Mouse (Mus musculus) limb, embryonic 11.5 days (tissue): ENCODE results near the gene Lnx2. TPM values are rescaled to one million over a fixed set of nuclear protein-coding genes. Genes with fewer than 3 reads are reported as not detected.

Experiments used
- ATAC-seq: fragments of 200-750 bp; cut with Nextera tagmentation; 2 replicates; pipeline ENCODE4 v1.8.0; 2017; ENCODE audit warnings: low read depth; ENCODE audit not compliant: insufficient number of reproducible peaks, low FRiP score, low TSS enrichment
- DNase-seq: peaks from one replicate; pipeline ENCODE4 v3.0.0-alpha.2; 2015; ENCODE audit warnings: low spot score
- H3K27ac ChIP-seq: fragments of 300-500 bp; sonication (generic); replicated peaks from 2 replicates; pipeline ENCODE4 v1.5.1; 2014; ENCODE audit warnings: low read depth, mild to moderate bottlenecking, low read length
- H3K27me3 ChIP-seq: fragments of 300-500 bp; sonication (generic); 2 replicates; pipeline ENCODE4 v1.6.1; 2014; ENCODE audit warnings: mild to moderate bottlenecking, low read length, mixed read lengths; ENCODE audit not compliant: control insufficient read depth, insufficient read depth
- H3K36me3 ChIP-seq: fragments of 300-500 bp; sonication (generic); 2 replicates; pipeline ENCODE4 v1.6.1; 2014; ENCODE audit warnings: mild to moderate bottlenecking, low read length, moderate library complexity, mixed read lengths; ENCODE audit not compliant: control insufficient read depth, insufficient read depth
- H3K4me1 ChIP-seq: fragments of 300-500 bp; sonication (generic); 2 replicates; pipeline ENCODE4 v1.6.1; 2014; ENCODE audit warnings: low read length, mixed read lengths; ENCODE audit not compliant: control insufficient read depth, insufficient read depth
- H3K4me2 ChIP-seq: fragments of 300-500 bp; sonication (generic); 2 replicates; pipeline ENCODE4 v1.6.1; 2014; ENCODE audit warnings: low read depth, mild to moderate bottlenecking, moderate library complexity; ENCODE audit not compliant: severe bottlenecking
- H3K4me3 ChIP-seq: fragments of 300-500 bp; sonication (generic); 2 replicates; pipeline ENCODE4 v1.5.1; 2014; ENCODE audit warnings: low read depth, low read length
- H3K9ac ChIP-seq: fragments of 300-500 bp; sonication (generic); 2 replicates; pipeline ENCODE4 v1.6.1; 2014; ENCODE audit warnings: mild to moderate bottlenecking, low read length
- H3K9me3 ChIP-seq: fragments of 300-500 bp; sonication (generic); 2 replicates; pipeline ENCODE4 v1.6.1; 2016; ENCODE audit warnings: low read length; ENCODE audit not compliant: control insufficient read depth
- WGBS: fragments of 180-500 bp; shearing (Covaris S2); extraction: QIAGEN DNeasy Blood & Tissue Kit; methylation state at CpG from one replicate; pipeline ENCODE4 v1.1.7; 2014; 5-methylcytosine and 5-hydroxymethylcytosine counted together
- polyA plus RNA-seq: library from polyadenylated mRNA; unstranded; fragments of >200 nt; fragmentation: Nextera tagmentation; extraction: Ambion mirVana; gene quantifications from 2 replicates; pipeline ENCODE4 v1.2.1, GENCODE M21; 2014

Gene Lnx2
- polyA plus RNA-seq, 1 experiment from 2014 or later, result 12.3 TPM

DNA sequence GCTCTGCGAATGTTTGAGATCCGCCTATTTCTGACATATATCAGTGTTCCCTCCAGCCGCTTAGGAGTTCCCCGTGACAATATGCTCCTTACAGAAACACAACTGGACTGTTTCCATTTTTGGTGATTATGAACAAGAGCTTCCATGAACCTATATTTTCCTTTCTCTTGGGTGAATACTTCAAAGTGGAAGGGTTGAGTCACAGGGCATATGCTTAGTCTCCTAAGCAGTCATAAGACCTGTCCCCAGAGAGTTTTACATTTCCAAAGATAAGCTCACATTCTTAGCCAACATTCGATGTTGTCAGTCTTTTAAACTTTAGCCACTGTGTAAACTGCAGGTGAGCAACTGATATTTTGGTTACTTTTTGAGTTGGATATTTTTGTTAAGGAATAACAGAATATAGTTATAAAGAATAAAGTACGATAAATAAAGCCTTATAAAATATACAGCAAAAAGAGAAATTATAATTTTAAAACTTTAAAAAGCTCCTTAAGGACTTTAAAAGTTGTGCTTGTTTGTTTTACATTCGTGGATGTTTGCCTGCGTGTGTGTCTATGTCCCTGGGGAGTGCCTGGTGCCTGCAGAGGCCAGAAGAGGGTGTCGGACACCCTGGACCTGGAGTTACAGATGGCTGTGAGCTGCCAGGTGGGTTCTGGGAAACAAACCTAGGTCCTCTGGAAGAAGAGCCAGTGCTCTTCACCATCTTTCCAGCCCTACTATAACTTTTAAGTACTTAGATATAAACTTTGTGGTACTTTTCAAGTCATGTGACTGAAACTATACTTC, 18.6 kb downstream of the Lnx2 start:
- WGBS, result 92% methylated on average over 9 of the region's 9 CpGs
- Histone ChIP-seq H3K9ac (no peak overlapping the region), H3K4me3 (no peak overlapping the region), H3K36me3 (no peaks in the 10 kb centered on the region), H3K4me2 (no peak overlapping the region), H3K27me3 (no peaks in the 10 kb centered on the region), H3K4me1 (no peaks in the 10 kb centered on the region), H3K27ac (no peak overlapping the region), H3K9me3 (no peaks in the 10 kb centered on the region)
- DNase-seq (no peak), ATAC-seq (no peak)

- Histone ChIP-seq H3K27ac (no peak overlapping the region), H3K36me3 (no peaks in the 10 kb centered on the region), H3K4me1 (no peaks in the 10 kb centered on the region; the same call in 1 of the 2 replicates), H3K9me3 (no peaks in the 10 kb centered on the region), H3K9ac (no peak overlapping the region), H3K4me2 (no peak overlapping the region), H3K4me3 (no peak overlapping the region), H3K27me3 (no peaks in the 10 kb centered on the region)
- ATAC-seq (no peak), DNase-seq (no peak)
- 80% methylated on average over 10 of the region's 10 CpGs for WGBS
These were observed 19.6 kb downstream of the Lnx2 start for GRCm38 (mm10) chr5:147056712-147057290.

DNA sequence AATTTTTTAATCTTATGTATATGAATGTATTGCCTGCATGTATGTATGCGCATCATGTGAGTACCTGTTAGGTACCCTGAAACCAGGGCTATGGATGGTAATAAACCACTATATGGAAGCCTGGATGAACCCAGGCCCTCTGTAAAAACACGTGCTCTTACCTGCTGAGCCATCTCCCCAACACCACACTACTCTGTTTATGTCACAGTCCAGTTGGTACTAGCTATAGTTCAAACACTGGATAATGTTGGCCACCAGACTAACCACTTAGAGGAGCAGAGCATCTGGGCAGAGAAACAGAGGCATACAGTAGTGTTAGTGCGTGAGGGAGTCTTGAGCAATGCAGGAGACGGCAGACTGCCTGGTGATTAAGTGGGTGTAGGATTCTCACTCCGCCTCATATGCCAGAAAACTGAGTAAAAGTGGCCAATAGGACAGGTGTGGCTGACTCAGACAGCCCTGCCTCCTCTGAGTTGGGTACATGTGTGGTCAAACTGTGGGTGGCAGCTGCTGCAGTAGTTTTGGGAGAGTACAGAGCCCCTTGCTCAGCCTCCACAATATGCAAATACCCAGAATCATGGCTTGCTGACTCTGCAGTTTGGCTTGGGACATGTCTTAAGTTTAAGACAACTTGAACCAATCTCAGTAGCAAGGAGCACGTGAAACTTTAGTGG, 20.7 kb downstream of the Lnx2 start:
- Histone ChIP-seq H3K36me3 (no peaks in the 10 kb centered on the region), H3K4me3 (no peak overlapping the region), H3K9ac (no peak overlapping the region), H3K4me2 (no peak overlapping the region), H3K4me1 (no peaks in the 10 kb centered on the region; the same call in 1 of the 2 replicates), H3K27me3 (no peaks in the 10 kb centered on the region), H3K27ac (no peak overlapping the region), H3K9me3 (no peaks in the 10 kb centered on the region)
- WGBS, result 84% methylated on average over 6 of the region's 6 CpGs
- DNase-seq (no peak), ATAC-seq (no peak)

DNA sequence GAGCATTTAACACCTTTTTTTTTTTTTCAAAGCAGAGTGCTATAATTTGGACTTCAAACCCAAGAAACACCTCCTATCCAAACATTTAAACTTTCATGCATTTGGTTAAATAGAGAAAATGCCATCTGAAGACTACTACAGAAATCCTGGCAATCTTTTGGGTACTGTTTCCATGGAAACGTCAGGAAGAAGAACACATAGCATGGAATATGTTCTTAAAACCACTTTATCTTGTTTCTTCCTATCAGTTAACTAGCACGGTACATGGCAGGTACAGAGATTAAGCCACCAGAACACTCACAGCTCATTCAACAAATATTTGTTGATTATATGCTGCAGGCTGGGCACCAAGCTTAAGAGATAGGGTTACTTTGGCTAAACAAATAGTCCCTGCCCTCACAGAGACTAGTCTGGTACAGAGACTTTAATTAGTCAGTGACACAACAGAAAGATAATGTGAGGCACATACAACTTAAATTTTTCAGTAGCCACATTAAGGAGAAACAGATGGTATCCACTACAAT, 21.6 kb downstream of the Lnx2 start:
- Histone ChIP-seq H3K27me3 (no peaks in the 10 kb centered on the region), H3K4me1 (no peaks in the 10 kb centered on the region; the same call in 1 of the 2 replicates), H3K4me3 (no peak overlapping the region), H3K9ac (no peak overlapping the region), H3K36me3 (no peaks in the 10 kb centered on the region), H3K4me2 (no peak overlapping the region), H3K9me3 (no peaks in the 10 kb centered on the region), H3K27ac (no peak overlapping the region)
- no peak for DNase-seq
- ATAC-seq, result no peak
- WGBS, result 84% methylated on average over 2 of the region's 2 CpGs

DNA sequence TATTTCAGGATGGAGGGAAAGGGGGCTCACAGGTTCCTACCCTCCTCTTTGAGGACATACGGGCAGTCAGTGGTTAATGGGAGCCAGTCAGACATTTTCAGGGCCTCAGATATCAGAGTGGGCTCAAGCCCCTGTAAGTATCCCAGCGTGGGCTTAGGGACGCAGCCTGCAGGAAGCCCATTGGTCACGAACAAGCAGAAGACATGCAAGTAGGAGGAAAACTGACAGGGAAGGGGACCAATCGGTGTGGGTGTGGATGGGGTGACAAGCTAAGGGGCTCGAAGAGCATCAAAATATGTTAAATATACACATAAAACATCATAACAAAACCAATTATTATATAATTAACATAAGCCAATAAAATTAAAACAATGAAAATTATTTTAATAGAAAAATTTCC, 22.1 kb downstream of the Lnx2 start:
- Histone ChIP-seq H3K4me2 (no peak overlapping the region), H3K9me3 (no peaks in the 10 kb centered on the region), H3K4me3 (no peak overlapping the region), H3K36me3 (no peaks in the 10 kb centered on the region), H3K27ac (no peak overlapping the region), H3K27me3 (no peaks in the 10 kb centered on the region), H3K9ac (no peak overlapping the region), H3K4me1 (no peaks in the 10 kb centered on the region; the same call in 1 of the 2 replicates)
- DNase-seq (no peak), ATAC-seq (no peak)
- 88% methylated on average over 6 of the region's 6 CpGs for WGBS

- no peak overlapping the region for H3K27ac ChIP-seq
- ATAC-seq (no peak), DNase-seq (no peak)
- H3K4me2 ChIP-seq, result no peak overlapping the region
- H3K9me3 ChIP-seq, result no peaks in the 10 kb centered on the region
- H3K27me3 ChIP-seq, result no peaks in the 10 kb centered on the region
- no peaks in the 10 kb centered on the region; the same call in 1 of the 2 replicates for H3K4me1 ChIP-seq
- no peak overlapping the region for H3K4me3 ChIP-seq
- 72% methylated on average over 3 of the region's 3 CpGs for WGBS
- no peaks in the 10 kb centered on the region for H3K36me3 ChIP-seq
- no peak overlapping the region for H3K9ac ChIP-seq
These were observed 22.9 kb downstream of the Lnx2 start for GRCm38 (mm10) chr5:147053481-147053880.

- no peak for ATAC-seq
- H3K36me3 ChIP-seq, result no peaks in the 10 kb centered on the region
- no peak for DNase-seq
- no peaks in the 10 kb centered on the region for H3K27me3 ChIP-seq
- no peak overlapping the region for H3K27ac ChIP-seq
- H3K4me2 ChIP-seq, result no peak overlapping the region
- H3K4me3 ChIP-seq, result no peak overlapping the region
- no peaks in the 10 kb centered on the region for H3K9me3 ChIP-seq
- no peaks in the 10 kb centered on the region; the same call in 1 of the 2 replicates for H3K4me1 ChIP-seq
- 90% methylated on average over 6 of the region's 6 CpGs for WGBS
- H3K9ac ChIP-seq, result no peak overlapping the region
These were observed 23.3 kb downstream of the Lnx2 start for GRCm38 (mm10) chr5:147053071-147053470.

DNA sequence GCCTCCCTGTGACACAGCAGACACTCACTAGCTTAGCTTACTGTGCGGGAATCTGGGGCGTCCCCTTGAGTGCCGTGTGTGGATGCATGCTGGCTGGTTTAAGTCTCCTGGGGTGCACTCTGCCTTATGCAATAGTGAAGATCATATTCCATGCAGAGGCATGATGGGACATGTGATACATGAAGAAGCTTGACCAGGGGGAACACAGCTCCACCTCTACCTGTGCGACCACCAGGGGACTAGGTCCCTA, 24.2 kb downstream of the Lnx2 start:
- no peak for ATAC-seq
- Histone ChIP-seq H3K36me3 (no peaks in the 10 kb centered on the region), H3K4me2 (no peak overlapping the region), H3K27me3 (no peaks in the 10 kb centered on the region), H3K9ac (no peak overlapping the region), H3K4me1 (no peaks in the 10 kb centered on the region; the same call in 1 of the 2 replicates), H3K4me3 (no peak overlapping the region), H3K9me3 (no peaks in the 10 kb centered on the region), H3K27ac (no peak overlapping the region)
- WGBS, result 89% methylated on average over 4 of the region's 4 CpGs
- no peak for DNase-seq
